Mouse (Mus musculus): ENCODE data around the gene Garnl3. TPM values are rescaled to one million over a fixed set of nuclear protein-coding genes. Genes with fewer than 3 reads are reported as not detected.

Garnl3 gene
- polyA plus RNA-seq, 1 experiment = 0.96 TPM

DNA sequence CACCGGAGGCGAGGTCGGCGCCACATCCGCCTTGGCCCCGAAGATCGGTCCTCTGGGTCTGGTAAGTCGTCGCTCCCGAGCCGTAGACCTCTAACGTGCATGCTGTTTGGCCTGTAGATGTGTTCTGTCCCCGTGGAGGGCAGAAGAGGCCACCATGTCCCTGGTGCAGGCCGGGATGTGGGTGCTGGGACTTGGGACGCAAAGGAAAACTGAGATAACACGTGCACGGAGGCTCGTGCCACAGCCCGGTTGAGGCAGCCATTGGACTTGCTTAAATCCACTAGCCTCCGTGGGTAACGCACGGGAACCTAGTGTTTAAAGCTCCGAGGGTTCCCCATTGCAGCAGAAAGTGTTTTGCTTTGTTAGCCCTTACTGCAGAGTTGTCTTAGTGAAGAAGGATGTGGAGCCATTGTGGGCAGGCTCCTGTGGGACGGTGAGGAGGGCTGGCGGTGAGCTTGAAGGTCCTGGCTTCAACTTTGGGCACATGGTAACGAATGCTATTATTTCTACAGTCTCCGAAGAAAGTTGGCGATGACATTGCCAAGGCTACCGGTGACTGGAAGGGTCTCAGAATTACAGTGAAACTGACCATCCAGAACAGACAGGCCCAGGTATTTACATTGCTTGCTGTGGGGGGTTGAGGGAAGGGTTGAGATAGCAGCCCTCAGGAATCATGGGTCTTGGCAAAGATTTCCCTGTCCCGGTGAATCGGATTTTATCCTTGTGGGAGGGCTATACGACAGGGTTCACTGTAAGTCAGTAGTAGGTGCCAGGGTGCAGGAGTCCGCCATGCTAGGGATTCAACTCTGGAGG lies 169.2 kb downstream of the Garnl3 start:
- WGBS = under 1% methylated on average over 33 of the region's 33 CpGs
- H3K27me3 ChIP-seq (ENCODE audit: control insufficient read depth, insufficient read depth, low read length) = no peaks in the 10 kb centered on the region
- H3K36me3 ChIP-seq (ENCODE audit: control insufficient read depth, insufficient read depth, low read length) = peaks cover 15% of the 10 kb centered on the region
- DNase-seq = no peak
- peak overlapping the region; percentile 89 for H3K4me3 ChIP-seq (ENCODE audit: control insufficient read depth, insufficient read depth, low read length)
- peak overlapping the region; percentile 84 for H3K27ac ChIP-seq (ENCODE audit: control insufficient read depth, insufficient read depth, low read length)
- TF ChIP-seq POLR2A (IDR thresholded peaks at IDR 0.05; ENCODE audit: control insufficient read depth, extremely low read depth, insufficient read depth, low read length, poor library complexity) = no peak
- no peak for TF ChIP-seq CTCF (IDR thresholded peaks at IDR 0.05; ENCODE audit: borderline replicate concordance, control insufficient read depth, extremely low read depth, insufficient read depth, low read length, poor library complexity)
- H3K4me1 ChIP-seq (replicated peaks; ENCODE audit: control insufficient read depth, insufficient read depth, low read length) = peaks cover 22% of the 10 kb centered on the region

DNA sequence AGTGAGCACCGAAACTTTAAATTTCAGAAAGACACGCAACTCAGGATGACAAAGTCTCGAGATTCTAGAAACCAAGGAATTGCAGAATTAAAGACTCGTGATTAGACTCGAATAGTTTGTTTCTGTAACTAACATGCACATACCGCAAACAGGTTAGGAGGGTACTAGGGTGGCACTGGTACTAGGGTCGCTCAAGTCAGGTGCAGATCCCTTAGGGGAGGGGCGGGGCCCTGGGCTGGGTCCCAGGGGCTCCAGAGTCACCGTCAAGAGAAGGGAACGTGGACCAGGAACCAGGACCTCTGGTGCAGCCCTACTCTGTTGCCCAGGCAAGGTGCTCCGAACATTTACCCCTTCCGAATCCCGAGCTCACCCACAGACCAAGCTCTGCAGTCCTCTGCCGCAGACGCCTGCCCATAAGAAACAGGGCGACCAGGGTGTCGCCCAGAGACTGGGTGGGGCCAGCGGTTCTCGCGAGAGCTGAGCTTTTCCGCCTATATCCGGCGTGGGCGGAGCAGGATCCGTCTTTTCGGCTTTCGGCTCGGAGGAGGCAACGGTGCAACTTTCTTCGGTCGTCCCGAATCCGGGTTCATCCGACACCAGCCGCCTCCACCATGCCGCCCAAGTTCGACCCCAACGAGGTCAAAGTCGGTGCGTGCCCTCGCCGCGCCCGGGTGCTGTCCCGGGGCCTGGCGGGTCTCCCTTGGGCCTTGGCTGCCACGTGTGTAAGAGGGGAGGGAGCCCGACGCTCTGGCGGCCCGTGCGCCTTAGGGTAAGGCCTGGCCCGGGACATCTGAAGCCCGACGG lies 170.1 kb downstream of the Garnl3 start, which contains the start of the genes Rpl12 and Lrsam1:
Gene Rpl12 (plus strand): TSS at position 368 of the 804 bp plus-strand sequence.
Gene Lrsam1 (minus strand): TSS at position 423 of the 804 bp plus-strand sequence.
- 3% methylated on average over 55 of the region's 55 CpGs for WGBS
- peak; percentile 82 for TF ChIP-seq POLR2A (IDR thresholded peaks at IDR 0.05; ENCODE audit: control insufficient read depth, extremely low read depth, insufficient read depth, low read length, poor library complexity)
- TF ChIP-seq CTCF (IDR thresholded peaks at IDR 0.05; ENCODE audit: borderline replicate concordance, control insufficient read depth, extremely low read depth, insufficient read depth, low read length, poor library complexity) = peak; percentile 28; the same call in 1 of the 2 replicates
- Histone ChIP-seq H3K4me3 (ENCODE audit: control insufficient read depth, insufficient read depth, low read length) (peak within 1 kb of the TSS; percentile 89), H3K27me3 (ENCODE audit: control insufficient read depth, insufficient read depth, low read length) (no peaks in the 10 kb centered on the region), H3K27ac (ENCODE audit: control insufficient read depth, insufficient read depth, low read length) (peak within 1 kb of the TSS; percentile 84), H3K4me1 (replicated peaks; ENCODE audit: control insufficient read depth, insufficient read depth, low read length) (peaks cover 17% of the 10 kb centered on the region), H3K36me3 (ENCODE audit: control insufficient read depth, insufficient read depth, low read length) (peaks cover 15% of the 10 kb centered on the region)
- DNase-seq = peak; percentile 95

- no peak for DNase-seq
- whole genome bisulfite sequencing = 91% methylated on average over 4 of the region's 4 CpGs
- TF ChIP-seq POLR2A (IDR thresholded peaks at IDR 0.05; ENCODE audit: control insufficient read depth, extremely low read depth, insufficient read depth, low read length, poor library complexity) (no peak), CTCF (IDR thresholded peaks at IDR 0.05; ENCODE audit: borderline replicate concordance, control insufficient read depth, extremely low read depth, insufficient read depth, low read length, poor library complexity) (no peak)
- Histone ChIP-seq H3K27ac (ENCODE audit: control insufficient read depth, insufficient read depth, low read length) (no peak overlapping the region), H3K4me1 (replicated peaks; ENCODE audit: control insufficient read depth, insufficient read depth, low read length) (peaks cover 16% of the 10 kb centered on the region), H3K27me3 (ENCODE audit: control insufficient read depth, insufficient read depth, low read length) (no peaks in the 10 kb centered on the region), H3K4me3 (ENCODE audit: control insufficient read depth, insufficient read depth, low read length) (no peak overlapping the region), H3K36me3 (ENCODE audit: control insufficient read depth, insufficient read depth, low read length) (peaks cover 15% of the 10 kb centered on the region)
Observed at GRCm38 (mm10) chr2:32960273-32960672, 171.2 kb downstream of the Garnl3 start.

- Histone ChIP-seq H3K36me3 (ENCODE audit: control insufficient read depth, insufficient read depth, low read length) (no peaks in the 10 kb centered on the region), H3K27ac (ENCODE audit: control insufficient read depth, insufficient read depth, low read length) (no peak overlapping the region), H3K27me3 (ENCODE audit: control insufficient read depth, insufficient read depth, low read length) (no peaks in the 10 kb centered on the region), H3K4me1 (replicated peaks; ENCODE audit: control insufficient read depth, insufficient read depth, low read length) (peaks cover 5% of the 10 kb centered on the region), H3K4me3 (ENCODE audit: control insufficient read depth, insufficient read depth, low read length) (no peak overlapping the region)
- no peak for TF ChIP-seq POLR2A (IDR thresholded peaks at IDR 0.05; ENCODE audit: control insufficient read depth, extremely low read depth, insufficient read depth, low read length, poor library complexity)
- TF ChIP-seq CTCF (IDR thresholded peaks at IDR 0.05; ENCODE audit: borderline replicate concordance, control insufficient read depth, extremely low read depth, insufficient read depth, low read length, poor library complexity) = no peak
- DNase-seq = no peak
- 68% methylated on average over 8 of the region's 8 CpGs for WGBS
Observed at GRCm38 (mm10) chr2:32957344-32957743, 174.1 kb downstream of the Garnl3 start.

DNA sequence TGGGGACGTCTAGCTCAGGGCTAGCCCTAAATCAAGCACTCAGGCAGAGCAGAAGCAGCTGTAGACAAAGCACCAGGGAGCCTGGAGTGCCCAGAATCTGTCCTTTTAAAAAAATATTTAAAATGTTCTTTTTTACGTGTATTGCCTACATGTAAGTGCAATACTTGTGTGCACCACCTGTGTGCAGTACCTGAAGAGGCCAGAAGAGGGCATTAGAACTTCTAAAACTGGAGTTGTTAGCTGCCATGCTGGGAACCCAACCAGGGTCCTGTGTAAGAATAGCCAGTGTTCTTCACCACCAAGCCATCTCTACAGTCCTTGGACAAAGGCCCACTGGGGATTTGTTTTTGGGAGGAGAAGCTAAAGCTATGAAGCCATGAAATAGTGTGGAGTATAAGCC lies 176.9 kb downstream of the Garnl3 start:
- Histone ChIP-seq H3K27me3 (ENCODE audit: control insufficient read depth, insufficient read depth, low read length) (no peaks in the 10 kb centered on the region), H3K4me1 (replicated peaks; ENCODE audit: control insufficient read depth, insufficient read depth, low read length) (no peaks in the 10 kb centered on the region), H3K36me3 (ENCODE audit: control insufficient read depth, insufficient read depth, low read length) (no peaks in the 10 kb centered on the region), H3K27ac (ENCODE audit: control insufficient read depth, insufficient read depth, low read length) (no peak overlapping the region), H3K4me3 (ENCODE audit: control insufficient read depth, insufficient read depth, low read length) (no peak overlapping the region)
- no peak for TF ChIP-seq CTCF (IDR thresholded peaks at IDR 0.05; ENCODE audit: borderline replicate concordance, control insufficient read depth, extremely low read depth, insufficient read depth, low read length, poor library complexity)
- no peak for DNase-seq
- 98% methylated on average over 2 of the region's 2 CpGs for whole genome bisulfite sequencing

- no peak overlapping the region for H3K27ac ChIP-seq (ENCODE audit: control insufficient read depth, insufficient read depth, low read length)
- TF ChIP-seq POLR2A (IDR thresholded peaks at IDR 0.05; ENCODE audit: control insufficient read depth, extremely low read depth, insufficient read depth, low read length, poor library complexity) (no peak), CTCF (IDR thresholded peaks at IDR 0.05; ENCODE audit: borderline replicate concordance, control insufficient read depth, extremely low read depth, insufficient read depth, low read length, poor library complexity) (no peak)
- no peaks in the 10 kb centered on the region for H3K36me3 ChIP-seq (ENCODE audit: control insufficient read depth, insufficient read depth, low read length)
- H3K27me3 ChIP-seq (ENCODE audit: control insufficient read depth, insufficient read depth, low read length) = no peaks in the 10 kb centered on the region
- WGBS = 63% methylated on average over 11 of the region's 11 CpGs
- H3K4me1 ChIP-seq (replicated peaks; ENCODE audit: control insufficient read depth, insufficient read depth, low read length) = no peaks in the 10 kb centered on the region
- H3K4me3 ChIP-seq (ENCODE audit: control insufficient read depth, insufficient read depth, low read length) = no peak overlapping the region
- DNase-seq = no peak
Observed at GRCm38 (mm10) chr2:32947454-32947853, 184.0 kb downstream of the Garnl3 start.

Measured in thymus, adult 2 months (tissue).